Mouse (Mus musculus) pancreas, adult 10 weeks (tissue): Measurements from ENCODE around the gene Vmn1r239-ps. TPM values are rescaled to one million over a fixed set of nuclear protein-coding genes. Genes with fewer than 3 reads are reported as not detected.

Experiments
- polyA plus RNA-seq: library from polyadenylated mRNA; stranded (reverse); fragments of 350-450 nt; fragmentation: Illumina TruSeq; extraction: RNeasy Lipid Tissue Mini Kit (QIAGEN cat#74804); gene quantifications from one replicate; pipeline ENCODE4 v1.2.3, GENCODE M21; 2015; ENCODE audit warnings: low read depth, low replicate concordance; ENCODE audit not compliant: insufficient read depth

Vmn1r239-ps gene
- polyA plus RNA-seq: not detected

GRCm38 (mm10) chrX:147453610-147454009, at the start of gene Vmn1r239-ps:
TSS of gene Vmn1r239-ps (minus strand) at chrX:147453710.

DNA sequence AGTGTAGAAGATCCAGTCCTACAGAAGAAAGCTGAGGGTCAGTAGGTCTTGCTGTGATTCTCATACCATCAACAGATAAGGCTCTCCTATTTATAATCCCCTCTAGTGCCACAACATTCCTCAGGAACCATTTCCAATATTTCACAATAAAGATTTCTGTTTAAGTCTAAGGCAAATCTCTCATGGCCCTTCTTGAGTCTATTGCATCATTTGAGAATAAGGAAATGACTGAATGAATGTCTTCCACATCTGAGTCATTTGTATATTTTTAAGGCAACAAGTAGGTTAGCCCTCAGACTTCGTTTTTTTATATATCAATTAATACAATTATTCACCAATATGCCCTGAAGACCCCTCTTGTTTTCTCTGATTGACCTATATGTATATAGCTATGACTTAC, 24.4 kb downstream of the Vmn1r239-ps start, which contains the start of gene Il13ra2:
Gene Il13ra2, minus strand, starts transcription at position 64 of the 400 bp plus-strand sequence.

Other genes with a start within 250 kb of the Vmn1r239-ps start
- not detected for gene Il13ra2, start 24.5 kb downstream of the Vmn1r239-ps start, polyA plus RNA-seq
- gene Lrch2, start 100.4 kb upstream of the Vmn1r239-ps start, polyA plus RNA-seq: 0.79 TPM